Mouse (Mus musculus) E14TG2a.4 (cell line): ENCODE measurements around the gene Polr2h.

ENCODE experiments used
- CTCF ChIP-seq: conservative IDR thresholded peaks from 2 replicates; pipeline ENCODE4 v1.5.1; 2014; ENCODE audit warnings: low read length
- NANOG ChIP-seq: IDR thresholded peaks from 2 replicates; pipeline ENCODE4 v1.6.1; 2014; ENCODE audit warnings: borderline replicate concordance, low read length, mixed read lengths
- POU5F1 ChIP-seq: IDR thresholded peaks from 2 replicates; pipeline ENCODE4 v1.6.1; 2014; ENCODE audit warnings: low read length, borderline replicate concordance

DNA sequence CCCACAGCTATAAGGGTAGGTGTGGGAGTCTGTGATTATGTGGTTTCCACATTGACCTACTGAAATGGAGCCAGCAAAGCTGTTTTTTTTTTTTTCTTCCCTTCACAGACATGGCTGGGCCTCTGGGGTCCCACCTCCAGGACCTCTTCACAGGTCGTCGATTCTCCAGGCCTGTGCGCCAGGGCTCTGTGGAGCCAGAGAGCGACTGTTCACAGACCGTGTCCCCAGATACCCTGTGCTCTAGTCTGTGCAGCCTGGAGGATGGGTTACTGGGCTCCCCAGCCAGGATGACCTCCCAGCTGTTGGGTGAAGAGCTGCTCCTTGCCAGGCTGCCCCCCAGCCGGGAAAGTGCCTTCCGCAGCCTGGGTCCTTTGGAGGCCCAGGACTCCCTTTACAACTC is 16.1 kb upstream of the Polr2h start:
- TF ChIP-seq CTCF (no peak), POU5F1 (no peak), NANOG (no peak)
